Mouse (Mus musculus) E14TG2a.4 (cell line): Measurements from ENCODE around the gene Agpat2.

Experiments used
- CTCF ChIP-seq: conservative IDR thresholded peaks from 2 replicates; pipeline ENCODE4 v1.5.1; 2014; ENCODE audit warnings: low read length
- POU5F1 ChIP-seq: IDR thresholded peaks from 2 replicates; pipeline ENCODE4 v1.6.1; 2014; ENCODE audit warnings: low read length, borderline replicate concordance

DNA sequence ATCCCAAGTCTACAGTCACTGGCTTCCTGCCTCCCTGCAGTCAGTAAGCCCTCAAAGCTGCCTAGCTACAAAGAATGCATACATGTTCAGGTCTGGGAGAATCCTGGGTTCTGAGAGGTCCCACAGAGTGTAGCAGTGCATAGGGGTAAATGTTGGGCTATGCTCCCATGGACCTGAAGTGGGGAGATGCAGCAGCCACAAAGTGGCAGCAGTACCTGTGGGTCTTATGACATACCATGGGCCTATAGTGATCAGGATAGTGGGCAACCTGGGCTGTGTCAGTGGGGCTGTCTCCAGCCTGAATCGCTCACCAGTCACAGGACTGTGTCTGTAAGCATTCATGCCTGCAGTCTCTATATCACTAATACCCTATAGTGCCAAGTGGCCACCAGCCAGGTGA is 24.5 kb downstream of the Agpat2 start, which contains the start of gene Egfl7:
- TF ChIP-seq CTCF (no peak), POU5F1 (no peak)
